Mouse (Mus musculus) small intestine, adult 2 months (tissue): Measurements from ENCODE around the gene Mblac2.
A peak's percentile ranks its signal among the peaks of the same experiment; 100 is the strongest.

Source experiments
- CTCF ChIP-seq: fragments of 200-500 bp; IDR thresholded peaks from 2 replicates; pipeline ENCODE4 v1.5.1; 2012; ENCODE audit warnings: low read depth, mild to moderate bottlenecking, control low read depth, inconsistent platforms, low read length, moderate library complexity, mixed read lengths; ENCODE audit not compliant: insufficient replicate concordance, insufficient read length; ENCODE audit errors: extremely low read depth
- POLR2A ChIP-seq: fragments of 200-500 bp; IDR thresholded peaks from 2 replicates; pipeline ENCODE4 v1.6.1; 2012; ENCODE audit warnings: low read depth, mild to moderate bottlenecking, control low read depth, inconsistent platforms, low read length, moderate library complexity

DNA sequence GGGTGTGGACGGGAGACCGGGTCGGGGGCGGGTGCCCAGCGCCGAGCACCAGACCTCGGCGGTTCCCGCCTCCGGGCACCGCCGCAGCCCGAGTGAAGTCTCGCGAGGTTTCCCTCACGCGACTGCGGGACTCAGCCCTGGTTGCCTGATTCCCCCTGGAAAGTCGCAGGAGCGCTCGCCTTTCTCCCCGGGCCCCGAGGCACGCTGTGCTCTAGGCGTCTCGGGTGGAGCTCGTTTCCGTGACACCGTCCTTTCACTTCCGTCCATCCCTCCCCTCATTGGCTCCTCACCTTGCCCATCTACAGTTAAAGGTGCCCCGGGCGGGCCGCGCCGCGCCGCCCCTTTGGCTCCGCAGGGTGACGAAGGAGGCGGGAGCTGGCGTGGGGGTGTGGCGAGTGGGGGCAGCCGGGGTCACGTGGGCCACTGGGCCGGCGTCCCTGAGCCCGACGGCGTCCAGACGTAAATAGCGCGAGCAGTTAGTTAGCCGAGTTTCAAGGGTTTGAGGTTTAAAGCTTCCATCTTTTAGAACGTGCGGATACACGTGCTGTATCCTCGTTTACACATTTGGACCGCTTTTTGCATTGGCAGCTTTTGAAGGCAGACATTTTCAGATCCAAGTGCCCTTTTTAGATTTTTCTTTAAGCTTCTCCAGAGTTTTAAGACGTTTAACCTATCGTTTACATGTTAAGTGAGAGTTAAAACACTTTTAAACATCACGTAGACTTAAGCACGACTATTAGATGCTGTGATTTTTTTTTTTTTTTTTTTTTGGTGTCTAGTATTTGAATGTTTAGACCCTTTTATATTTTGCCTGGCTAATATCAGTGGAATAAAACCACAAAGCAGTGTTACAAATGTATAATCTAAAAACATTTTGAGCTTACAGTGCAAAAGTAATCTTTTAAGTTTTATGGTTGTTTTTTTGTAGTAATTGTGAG is 72.5 kb downstream of the Mblac2 start:
- TF ChIP-seq CTCF (no peak), POLR2A (peak; percentile 19; the same call in 1 of the 2 replicates)
